Comparison of ENCODE assay signal across 16 mouse cellular contexts in genomic region chr8:3416846-3417245, GRCm38 (mm10). TPM values are rescaled to one million over a fixed set of nuclear protein-coding genes. Genes with fewer than 3 reads are reported as not detected.
DNase-seq lines count a peak whose midpoint lies in the region; ATAC-seq and TF ChIP-seq lines count a peak whose summit lies in the region.
"Had no signal": no experiment of that assay in that cellular context is flagged by ENCODE, and none has a peak within 500 bp of the region (broad histone marks: within the 10 kb centered on the region; RNA-seq: fewer than 3 reads in every experiment).

No protein-coding gene starts in this region.

- no peak overlapping the region for H3K4me3 ChIP-seq in kidney, postnatal 0 days (replicated peaks; ENCODE audit: low read depth, low read length)
- H3K4me3 ChIP-seq in liver, embryonic 15.5 days (replicated peaks): no peak overlapping the region
- no peak overlapping the region for H3K4me3 ChIP-seq in left cerebral cortex, adult 2 months
- H3K4me3 ChIP-seq: erythroblast, embryonic 14.5 days; myocyte had no signal

- H3K27ac ChIP-seq in kidney, postnatal 0 days: 0 out of 2 replicates have a peak overlapping the region, but pooled peaks have one; percentile 5
- no peak overlapping the region for H3K27ac ChIP-seq in liver, embryonic 15.5 days (replicated peaks)
- H3K27ac ChIP-seq in left cerebral cortex, adult 2 months: no peak overlapping the region

- 27% methylated on average over 4 of the region's 4 CpGs for WGBS in kidney, postnatal 0 days
- 59% methylated on average over 4 of the region's 4 CpGs for WGBS in liver, embryonic 15.5 days (ENCODE audit: insufficient replicate concordance)

- H3K4me2 ChIP-seq in kidney, postnatal 0 days (ENCODE audit: low read length): no peak overlapping the region
- H3K4me2 ChIP-seq in liver, embryonic 15.5 days: 0 out of 2 replicates have a peak overlapping the region, but pooled peaks have one; percentile 13

- H3K9me3 ChIP-seq in kidney, postnatal 0 days (replicated peaks; ENCODE audit: low read length): no peaks in the 10 kb centered on the region
- H3K9me3 ChIP-seq in liver, embryonic 15.5 days (replicated peaks): no peaks in the 10 kb centered on the region

- H3K27me3 ChIP-seq in kidney, postnatal 0 days (ENCODE audit: insufficient read depth, low read length): no peaks in the 10 kb centered on the region
- no peaks in the 10 kb centered on the region for H3K27me3 ChIP-seq in liver, embryonic 15.5 days

- ATAC-seq in kidney, postnatal 0 days (replicated peaks; ENCODE audit: low FRiP score, low read depth): no peak
- no peak for ATAC-seq in liver, embryonic 15.5 days (ENCODE audit: insufficient read depth)
- ATAC-seq in erythroid progenitor cell, adult 5-6 weeks (replicated peaks; ENCODE audit: low FRiP score, poor library complexity, severe bottlenecking): no peak
- ATAC-seq: lung, postnatal 0 days had no signal

- no peak for TF ChIP-seq CTCF in kidney, postnatal 0 days (IDR thresholded peaks at IDR 0.05; ENCODE audit: low read depth)
- TF ChIP-seq CTCF in left cerebral cortex, adult 2 months (IDR thresholded peaks at IDR 0.05): no peak

- peak; percentile 26 for DNase-seq in heart, adult 8-10 months (ENCODE audit: low spot score)
- no peak for DNase-seq in heart, adult 9 months (ENCODE audit: low spot score in 2 of 2)
- DNase-seq in kidney, postnatal 0 days (ENCODE audit: low spot score): no peak
- no peak for DNase-seq in kidney, postnatal 4 days
- DNase-seq in R1 (ENCODE audit: low read depth, low spot score): peak; percentile 87
- no peak for DNase-seq in left cerebral cortex, adult 2 months (ENCODE audit: extremely low spot score in 1 of 2, low spot score in 2 of 2)
- DNase-seq: cerebellum, postnatal 10 days; kidney, postnatal 14 days; right cerebral cortex, postnatal 25 days had no signal

- peaks cover 30% of the 10 kb centered on the region for H3K4me1 ChIP-seq in kidney, postnatal 0 days (replicated peaks; ENCODE audit: insufficient read depth, low read length)
- peaks cover 47% of the 10 kb centered on the region for H3K4me1 ChIP-seq in liver, embryonic 15.5 days (replicated peaks)

- intact Hi-C loops in left cerebral cortex, adult 2 months (cut with DNase I): no loop called here

- H3K36me3 ChIP-seq in kidney, postnatal 0 days (ENCODE audit: insufficient read depth, low read length): no peaks in the 10 kb centered on the region
- H3K36me3 ChIP-seq in liver, embryonic 15.5 days (replicated peaks): no peaks in the 10 kb centered on the region

- 0 out of 2 replicates have a peak overlapping the region, but pooled peaks have one; percentile 8 for H3K9ac ChIP-seq in kidney, postnatal 0 days (ENCODE audit: low read depth, low read length)
- no peak overlapping the region for H3K9ac ChIP-seq in liver, embryonic 15.5 days

RNA-seq across cellular contexts. Expression of gene Arhgef18, which starts 24.0 kb away (rescaled TPM):
- total RNA-seq in heart, adult 8-10 months (2022): 10 to 100 TPM; 15.0 to 17.4 (median 15.8) TPM
- polyA plus RNA-seq in kidney, postnatal 0 days (2015; fragmentation: Nextera tagmentation; extraction: Ambion mirVana): 9.6 and 10.6 TPM in 2 replicates
- polyA plus RNA-seq in liver, embryonic 15.5 days (2015; fragmentation: Nextera tagmentation; extraction: Ambion mirVana): 1.8 and 2.2 TPM in 2 replicates
- total RNA-seq in erythroid progenitor cell, adult 5-6 weeks (2015; ENCODE audit: low replicate concordance): 7.2 and 7.5 TPM in 2 replicates
- 3.0 and 5.4 TPM in 2 replicates for total RNA-seq in erythroid progenitor cell, adult 5-6 weeks (2017; ENCODE audit: low replicate concordance)
- total RNA-seq in left cerebral cortex, adult 2 months (2021): 10 to 100 TPM; 47.8 to 49.3 TPM

RNA-seq across cellular contexts. Expression of gene Pex11g, which starts 50.6 kb away (rescaled TPM):
- 1 to 10 TPM; 2.6 to 4.7 (median 4.1) TPM for total RNA-seq in heart, adult 8-10 months (2022)
- polyA plus RNA-seq in kidney, postnatal 0 days (2015; fragmentation: Nextera tagmentation; extraction: Ambion mirVana): 8.1 and 8.8 TPM in 2 replicates
- 6.7 and 8.0 TPM in 2 replicates for polyA plus RNA-seq in liver, embryonic 15.5 days (2015; fragmentation: Nextera tagmentation; extraction: Ambion mirVana)
- total RNA-seq in erythroid progenitor cell, adult 5-6 weeks (2015; ENCODE audit: low replicate concordance): 0.72 TPM in 1 of 2 replicates, not detected in the other
- total RNA-seq in erythroid progenitor cell, adult 5-6 weeks (2017; ENCODE audit: low replicate concordance): not detected in 2 replicates
- under 1 TPM; 0.84 to 0.88 TPM for total RNA-seq in left cerebral cortex, adult 2 months (2021)

RNA-seq across cellular contexts. Expression of gene Tex45, which starts 53.8 kb away (rescaled TPM):
- total RNA-seq in heart, adult 8-10 months (2022): under 1 TPM in 1 of 4 experiments, not detected in 3; 0.16 TPM
- 0.16 TPM in 1 of 2 replicates, not detected in the other for polyA plus RNA-seq in kidney, postnatal 0 days (2015; fragmentation: Nextera tagmentation; extraction: Ambion mirVana)
- polyA plus RNA-seq in liver, embryonic 15.5 days (2015; fragmentation: Nextera tagmentation; extraction: Ambion mirVana): not detected in 2 replicates
- not detected in 2 replicates for total RNA-seq in erythroid progenitor cell, adult 5-6 weeks (2015; ENCODE audit: low replicate concordance)
- not detected in 2 replicates for total RNA-seq in erythroid progenitor cell, adult 5-6 weeks (2017; ENCODE audit: low replicate concordance)
- under 1 TPM in 1 of 2 experiments, not detected in 1; 0.23 TPM for total RNA-seq in left cerebral cortex, adult 2 months (2021)
- polyA plus RNA-seq: C2C12; erythroblast, embryonic 14.5 days; lung, postnatal 0 days; myocyte; stomach, embryonic 16.5 days had no signal

Comparison
In these comparisons a context has a peak if more than half of its experiments do, and no peak if none do; other contexts are left out.
1. DNase-seq: peak in heart, adult 8-10 months (single experiment) and R1 (single experiment); none in heart, adult 9 months (0 of 2), kidney, postnatal 0 days (single experiment), kidney, postnatal 4 days (0 of 2) and left cerebral cortex, adult 2 months (0 of 2).